Mouse (Mus musculus): Measurements from ENCODE around the gene Ccdc130. TPM values are rescaled to one million over a fixed set of nuclear protein-coding genes. Genes with fewer than 3 reads are reported as not detected.
A peak's percentile ranks its signal among the peaks of the same experiment; 100 is the strongest.

The Ccdc130 gene
- total and polyA plus RNA-seq, 3 experiments: 10.2 to 26.0 TPM; not detected in 1

DNA sequence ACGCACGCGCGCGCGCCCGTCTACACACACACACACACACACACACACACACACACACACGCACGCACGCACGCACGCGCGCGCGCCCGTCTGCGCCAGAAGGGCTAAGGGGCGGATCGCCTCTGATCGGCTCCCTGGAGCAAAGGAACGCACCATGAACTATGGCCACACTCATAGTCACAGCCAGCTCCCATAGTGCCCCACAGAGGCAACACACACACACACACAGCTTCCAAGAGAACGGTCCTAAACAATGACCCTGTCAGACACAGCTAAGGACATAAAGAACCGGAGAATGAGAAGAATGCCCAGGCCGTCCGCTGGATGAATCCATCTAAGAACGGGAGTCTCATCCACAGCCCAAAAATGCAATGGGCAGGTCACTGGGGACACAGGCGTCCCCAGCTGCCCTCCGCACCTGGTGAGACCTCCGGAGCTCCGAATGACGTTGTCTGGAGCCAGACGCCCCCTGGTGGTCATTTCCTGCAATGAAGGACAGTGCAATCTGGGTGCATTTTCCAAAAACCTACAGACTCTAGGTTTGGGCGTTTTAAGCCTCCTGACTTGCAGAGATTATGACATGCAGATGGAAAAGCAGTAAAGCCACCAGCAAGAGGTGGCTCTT is 59.9 kb downstream of the Ccdc130 start:
- H3K79me2 ChIP-seq (ENCODE audit: control insufficient read depth, insufficient read depth, low read length, poor library complexity): no peaks in the 10 kb centered on the region
- TF ChIP-seq ZNF384 (IDR thresholded peaks at IDR 0.05; ENCODE audit: low read depth, low read length): no peak
- TF ChIP-seq UBTF (IDR thresholded peaks at IDR 0.05; ENCODE audit: borderline replicate concordance, insufficient read depth, low read depth, low read length): no peak
- no peak for TF ChIP-seq CHD2 (IDR thresholded peaks at IDR 0.05; ENCODE audit: low read length)
- no peak for TF ChIP-seq TBP (IDR thresholded peaks at IDR 0.05; ENCODE audit: low read depth, low read length)
- TF ChIP-seq MAX (IDR thresholded peaks at IDR 0.05; ENCODE audit: low read length): no peak
- no peak for TF ChIP-seq KAT2A (conservative IDR thresholded peaks at IDR 0.05; ENCODE audit: low read depth, low read length)
- no peak for TF ChIP-seq POLR2AphosphoS2 (IDR thresholded peaks at IDR 0.05; ENCODE audit: low read length)
- no peak for TF ChIP-seq NELFE (IDR thresholded peaks at IDR 0.05; ENCODE audit: low read depth, low read length)
- no peak for TF ChIP-seq USF2 (IDR thresholded peaks at IDR 0.05; ENCODE audit: borderline replicate concordance in 1 of 2, insufficient read depth in 1 of 2, low read depth in 1 of 2, low read length in 2 of 2)
- TF ChIP-seq SMC3 (IDR thresholded peaks at IDR 0.05; ENCODE audit: low read depth, low read length): peak; percentile 89
- no peak for TF ChIP-seq USF1 (IDR thresholded peaks at IDR 0.05; ENCODE audit: low read depth, low read length)
- TF ChIP-seq E2F4 (IDR thresholded peaks at IDR 0.05; ENCODE audit: borderline replicate concordance, low read depth, low read length): no peak
- no peak for TF ChIP-seq CHD1 (IDR thresholded peaks at IDR 0.05; ENCODE audit: low read depth, low read length)
- no peak for TF ChIP-seq GATA1 (IDR thresholded peaks at IDR 0.05; ENCODE audit: low read depth, low read length)
- no peak for TF ChIP-seq TAL1 (IDR thresholded peaks at IDR 0.05; ENCODE audit: low read length)
- no peak for TF ChIP-seq EP300 (IDR thresholded peaks at IDR 0.05; ENCODE audit: low read depth in 1 of 2, low read length in 2 of 2)
- no peak for TF ChIP-seq SIN3A (IDR thresholded peaks at IDR 0.05; ENCODE audit: low read length)
- TF ChIP-seq POLR2A (IDR thresholded peaks at IDR 0.05; ENCODE audit: control insufficient read depth in 1 of 2, insufficient read depth in 1 of 2, low read depth in 1 of 2, low read length in 2 of 2, poor library complexity in 1 of 2): no peak
- TF ChIP-seq RAD21 (IDR thresholded peaks at IDR 0.05; ENCODE audit: low read depth, low read length): peak; percentile 60
- no peak for TF ChIP-seq ETS1 (IDR thresholded peaks at IDR 0.05; ENCODE audit: low read depth, low read length)
- no peak for TF ChIP-seq JUND (IDR thresholded peaks at IDR 0.05; ENCODE audit: low read depth, low read length)
- TF ChIP-seq HCFC1 (IDR thresholded peaks at IDR 0.05; ENCODE audit: low read depth, low read length): no peak
- TF ChIP-seq MYC (IDR thresholded peaks at IDR 0.05; ENCODE audit: low read depth, low read length): no peak
- TF ChIP-seq MYB (IDR thresholded peaks at IDR 0.05; ENCODE audit: low read depth, low read length): no peak
- TF ChIP-seq ZMIZ1 (IDR thresholded peaks at IDR 0.05; ENCODE audit: low read depth, low read length): no peak
- peak; percentile 69 for TF ChIP-seq ZC3H11A (IDR thresholded peaks at IDR 0.05; ENCODE audit: low read depth, low read length)
- TF ChIP-seq MAZ (IDR thresholded peaks at IDR 0.05; ENCODE audit: low read depth, low read length): no peak
- TF ChIP-seq CTCF (IDR thresholded peaks at IDR 0.05 in 2 of 3, conservative IDR thresholded peaks at IDR 0.05 in 1 of 3; ENCODE audit: control insufficient read depth in 1 of 3, insufficient read depth in 1 of 3, low read depth in 2 of 3, low read length in 3 of 3, poor library complexity in 1 of 3, severe bottlenecking in 1 of 3): peak; percentile 82 to 89 (median 85)
- no peak for TF ChIP-seq POLR2AphosphoS5 (IDR thresholded peaks at IDR 0.05; ENCODE audit: borderline replicate concordance, low read depth, low read length)
- TF ChIP-seq MXI1 (IDR thresholded peaks at IDR 0.05; ENCODE audit: low read depth, low read length): no peak
- no peak for TF ChIP-seq RCOR1 (IDR thresholded peaks at IDR 0.05; ENCODE audit: low read depth, low read length)
- no peak for TF ChIP-seq NRF1 (IDR thresholded peaks at IDR 0.05; ENCODE audit: insufficient read depth, low read depth, low read length, poor library complexity, severe bottlenecking)
- no peak for TF ChIP-seq ELF1 (IDR thresholded peaks at IDR 0.05; ENCODE audit: low read depth, low read length)
- H3K9me3 ChIP-seq (replicated peaks; ENCODE audit: insufficient read depth, low read length): no peaks in the 10 kb centered on the region
- no peak overlapping the region for H3K27ac ChIP-seq (ENCODE audit: control insufficient read depth, low read depth, low read length)
- H3K9ac ChIP-seq (ENCODE audit: control insufficient read depth, low read depth, low read length, poor library complexity, severe bottlenecking): no peak overlapping the region
- no peaks in the 10 kb centered on the region for H3K4me1 ChIP-seq (ENCODE audit: control insufficient read depth in 1 of 2, insufficient read depth in 2 of 2, low read length in 2 of 2)
- peak; percentile 77 for DNase-seq (ENCODE audit: low read depth, low spot score)
- no peak overlapping the region for H3K4me3 ChIP-seq (ENCODE audit: control insufficient read depth in 1 of 2, insufficient read depth in 1 of 2, low read depth in 2 of 2, low read length in 2 of 2)
- no peaks in the 10 kb centered on the region for H3K27me3 ChIP-seq (ENCODE audit: control insufficient read depth in 1 of 2, insufficient read depth in 2 of 2, low read length in 2 of 2)
- 0 out of 4 replicates have a peak, but pooled peaks cover 0 to 2% of the 10 kb centered on the region in 2 experiments for H3K36me3 ChIP-seq (ENCODE audit: control insufficient read depth in 1 of 2, insufficient read depth in 2 of 2, low read length in 2 of 2)

Data from MEL (cell line).